Mouse (Mus musculus) lung, adult 2 months (tissue): ENCODE measurements around the gene Fam189a1. TPM values are rescaled to one million over a fixed set of nuclear protein-coding genes. Genes with fewer than 3 reads are reported as not detected.

Experiments
- DNase-seq: peaks from one replicate; pipeline ENCODE4 v3.0.0; 2022
- H3K4me1 ChIP-seq: fragments of 200-500 bp; 2 replicates; pipeline ENCODE4 v1.6.1; 2011; ENCODE audit warnings: low read length; ENCODE audit not compliant: control insufficient read depth, insufficient read depth
- H3K4me3 ChIP-seq: fragments of 200-500 bp; replicated peaks from 2 replicates; pipeline ENCODE3; 2011; ENCODE audit warnings: low read depth, mild to moderate bottlenecking, control low read depth, low read length; ENCODE audit errors: extremely low read depth
- CTCF ChIP-seq: fragments of 200-500 bp; IDR thresholded peaks from 2 replicates; pipeline ENCODE4 v1.5.1; 2011; ENCODE audit warnings: mild to moderate bottlenecking, low read length, control low read depth; ENCODE audit not compliant: insufficient read depth
- POLR2A ChIP-seq: fragments of 200-500 bp; IDR thresholded peaks from 2 replicates; pipeline ENCODE4 v1.6.1; 2011; ENCODE audit warnings: low read depth, mild to moderate bottlenecking, control low read depth, low read length, borderline replicate concordance; ENCODE audit errors: extremely low read depth
- WGBS: fragments of 180-500 bp; shearing (Covaris S2); methylation state at CpG from one replicate; pipeline ENCODE4 v1.1.7; 2018; 5-methylcytosine and 5-hydroxymethylcytosine counted together
- polyA plus RNA-seq: library from polyadenylated mRNA; depleted of rRNA; stranded (reverse); fragments of >200 nt; gene quantifications from 2 replicates; pipeline ENCODE4 v1.2.3, GENCODE M21; 2012; rRNA removed

Gene Fam189a1
- polyA plus RNA-seq = 1.8 and 2.8 TPM in 2 replicates

- 4% methylated on average over 49 of the region's 50 CpGs for WGBS
- TF ChIP-seq POLR2A (no peak), CTCF (no peak)
- peak within 1 kb of the TSS; percentile 49 for H3K4me3 ChIP-seq
- 0 out of 2 replicates have a peak, but pooled peaks cover 2% of the 10 kb centered on the region for H3K4me1 ChIP-seq
- no peak for DNase-seq
Measured at GRCm38 (mm10) chr7:65156514-65156911, at the start of gene Fam189a1. Gene Fam189a1 (minus strand): TSS chr7:65156570.

- 86% methylated on average over 6 of the region's 6 CpGs for WGBS
- no peak for DNase-seq
- TF ChIP-seq POLR2A = no peak
- no peak for TF ChIP-seq CTCF
- no peak overlapping the region for H3K4me3 ChIP-seq
- no peaks in the 10 kb centered on the region for H3K4me1 ChIP-seq
Measured at GRCm38 (mm10) chr7:65206021-65206420, 49.7 kb upstream of the Fam189a1 start.

- Histone ChIP-seq H3K4me3 (no peak overlapping the region), H3K4me1 (no peaks in the 10 kb centered on the region)
- no peak for TF ChIP-seq CTCF
- DNase-seq = no peak
- WGBS = 87% methylated on average over 10 of the region's 10 CpGs
Measured at GRCm38 (mm10) chr7:65202719-65203118, 46.3 kb upstream of the Fam189a1 start.

- 53% methylated on average over 5 of the region's 5 CpGs for WGBS
- no peak for DNase-seq
- TF ChIP-seq CTCF = no peak
- no peak for TF ChIP-seq POLR2A
- Histone ChIP-seq H3K4me1 (no peaks in the 10 kb centered on the region), H3K4me3 (no peak overlapping the region)
Measured at GRCm38 (mm10) chr7:65180694-65181093, 24.3 kb upstream of the Fam189a1 start.

- Histone ChIP-seq H3K4me1 (no peaks in the 10 kb centered on the region), H3K4me3 (no peak overlapping the region)
- no peak for TF ChIP-seq POLR2A
- no peak for TF ChIP-seq CTCF
- no peak for DNase-seq
- WGBS = 66% methylated on average over 4 of the region's 4 CpGs
Measured at GRCm38 (mm10) chr7:65170762-65171161, 14.4 kb upstream of the Fam189a1 start.

- 19% methylated on average over 16 of the region's 16 CpGs for WGBS
- DNase-seq = no peak
- H3K4me1 ChIP-seq = 0 out of 2 replicates have a peak, but pooled peaks cover 2% of the 10 kb centered on the region
- TF ChIP-seq POLR2A = no peak
- TF ChIP-seq CTCF = no peak
- H3K4me3 ChIP-seq = no peak overlapping the region
Measured at GRCm38 (mm10) chr7:65157031-65158025, 958 bp upstream of the Fam189a1 start.

- no peak for DNase-seq
- 2% methylated on average over 120 of the region's 122 CpGs for WGBS
- TF ChIP-seq POLR2A (no peak), CTCF (no peak)
- peak overlapping the region; percentile 49 for H3K4me3 ChIP-seq
- 0 out of 2 replicates have a peak, but pooled peaks cover 2% of the 10 kb centered on the region for H3K4me1 ChIP-seq
Measured at GRCm38 (mm10) chr7:65155628-65156513, 499 bp downstream of the Fam189a1 start.

DNA sequence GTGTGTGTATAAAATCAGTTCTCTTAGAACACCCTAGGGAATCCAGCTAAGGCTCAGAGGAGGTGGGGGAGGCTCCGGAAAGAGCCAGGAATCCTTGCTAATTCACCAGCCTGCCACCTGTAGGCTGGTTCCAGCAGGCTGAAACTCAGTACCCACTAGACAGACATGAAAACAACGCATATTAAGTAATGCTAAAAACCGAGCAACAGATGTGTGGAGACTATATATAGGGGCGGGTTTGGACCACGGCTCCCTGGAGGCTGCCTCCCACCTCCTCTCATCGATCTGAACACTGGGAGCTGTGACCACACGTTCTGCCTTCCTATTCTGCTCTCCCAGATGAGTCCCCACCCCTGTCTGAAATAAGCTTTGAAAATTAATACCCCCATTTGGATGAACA, 1.8 kb downstream of the Fam189a1 start:
- Histone ChIP-seq H3K4me1 (0 out of 2 replicates have a peak, but pooled peaks cover 2% of the 10 kb centered on the region), H3K4me3 (no peak overlapping the region)
- 14% methylated on average over 7 of the region's 7 CpGs for WGBS
- DNase-seq = no peak
- TF ChIP-seq POLR2A (no peak), CTCF (no peak)

DNA sequence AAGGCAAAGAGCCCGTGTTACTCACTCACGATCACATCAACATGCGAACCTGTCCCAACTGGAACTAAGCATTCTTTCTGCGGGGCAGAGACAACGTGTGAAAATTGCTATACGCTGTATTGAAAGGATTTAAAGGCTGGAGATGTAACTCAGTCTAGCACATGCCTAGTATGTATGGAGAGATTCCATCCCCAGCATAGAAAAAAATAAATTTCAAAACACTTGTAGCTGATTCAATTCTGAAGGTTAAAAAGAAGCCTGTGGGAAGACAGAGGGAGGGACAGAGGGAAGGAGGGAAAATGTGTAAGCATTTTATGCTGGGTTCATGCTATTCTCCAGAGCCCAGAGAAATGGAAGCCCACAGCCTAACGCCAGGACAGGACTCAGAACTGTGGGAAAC, 2.5 kb downstream of the Fam189a1 start:
- H3K4me3 ChIP-seq = no peak overlapping the region
- DNase-seq = no peak
- TF ChIP-seq POLR2A = no peak
- TF ChIP-seq CTCF = no peak
- 0 out of 2 replicates have a peak, but pooled peaks cover 2% of the 10 kb centered on the region for H3K4me1 ChIP-seq
- WGBS = 80% methylated on average over 7 of the region's 7 CpGs

GRCm38 (mm10) chr7:65151526-65151925, 4.8 kb downstream of the Fam189a1 start:
- DNase-seq = no peak
- H3K4me3 ChIP-seq = no peak overlapping the region
- 89% methylated on average over 7 of the region's 7 CpGs for WGBS
- TF ChIP-seq POLR2A = no peak
- H3K4me1 ChIP-seq = no peaks in the 10 kb centered on the region
